Mouse (Mus musculus) stomach, postnatal 0 days (tissue): ENCODE data around the gene Sapcd2.

Experiments
- CTCF ChIP-seq: IDR thresholded peaks from 2 replicates; pipeline ENCODE4 v1.5.1; 2016; ENCODE audit warnings: antibody characterized with exemption, low read depth, mild to moderate bottlenecking, moderate library complexity
- EP300 ChIP-seq: optimal IDR thresholded peaks from 2 replicates; pipeline ENCODE3; 2016; ENCODE audit warnings: antibody characterized with exemption

- no peak for TF ChIP-seq EP300
- no peak for TF ChIP-seq CTCF
Observed at GRCm38 (mm10) chr2:25333569-25333968, 38.6 kb upstream of the Sapcd2 start.
